Mouse (Mus musculus) liver, postnatal 0 days (tissue): Measurements from ENCODE around the gene Adar. TPM values are rescaled to one million over a fixed set of nuclear protein-coding genes. Genes with fewer than 3 reads are reported as not detected.

Source experiments
- ATAC-seq: fragments of 200-750 bp; cut with Nextera tagmentation; 2 replicates; pipeline ENCODE4 v1.8.0; 2017; ENCODE audit warnings: mild to moderate bottlenecking, moderate library complexity
- DNase-seq: peaks from one replicate; pipeline ENCODE4 v3.0.0-alpha.2; 2016
- H3K27ac ChIP-seq: fragments of 300-500 bp; sonication (generic); 2 replicates; pipeline ENCODE4 v1.5.1; 2014; ENCODE audit warnings: antibody characterized with exemption, moderate library complexity, mild to moderate bottlenecking, low read depth
- H3K27me3 ChIP-seq: fragments of 300-500 bp; sonication (generic); 2 replicates; pipeline ENCODE4 v1.6.1; 2014; ENCODE audit warnings: low read length, control low read depth, mixed read lengths; ENCODE audit not compliant: insufficient read depth
- H3K36me3 ChIP-seq: fragments of 300-500 bp; sonication (generic); replicated peaks from 2 replicates; pipeline ENCODE4 v1.6.1; 2014; ENCODE audit warnings: mild to moderate bottlenecking, control low read depth, low read length, moderate library complexity, mixed read lengths; ENCODE audit not compliant: insufficient read depth
- H3K4me1 ChIP-seq: fragments of 300-500 bp; sonication (generic); 2 replicates; pipeline ENCODE4 v1.6.1; 2014; ENCODE audit warnings: antibody characterized with exemption, mild to moderate bottlenecking, control low read depth; ENCODE audit not compliant: insufficient read depth
- H3K4me2 ChIP-seq: fragments of 300-500 bp; sonication (generic); 2 replicates; pipeline ENCODE4 v1.6.1; 2014; ENCODE audit warnings: low read depth, mild to moderate bottlenecking, low read length, moderate library complexity, mixed read lengths
- H3K4me3 ChIP-seq: fragments of 300-500 bp; sonication (generic); 2 replicates; pipeline ENCODE4 v1.5.1; 2014; ENCODE audit warnings: low read depth, low read length
- H3K9ac ChIP-seq: fragments of 300-500 bp; sonication (generic); replicated peaks from 2 replicates; pipeline ENCODE4 v1.6.1; 2014; ENCODE audit warnings: mild to moderate bottlenecking, moderate library complexity
- H3K9me3 ChIP-seq: fragments of 300-500 bp; sonication (generic); 2 replicates; pipeline ENCODE4 v1.6.1; 2016; ENCODE audit warnings: mild to moderate bottlenecking, control low read depth, low read length, mixed read lengths
- CTCF ChIP-seq: sonication (generic); IDR thresholded peaks from 2 replicates; pipeline ENCODE4 v1.5.1; 2016; ENCODE audit warnings: antibody characterized with exemption, low read depth
- EP300 ChIP-seq: IDR thresholded peaks from 2 replicates; pipeline ENCODE4 v1.6.1; 2016; ENCODE audit warnings: antibody characterized with exemption, low read depth, mild to moderate bottlenecking
- whole genome bisulfite sequencing: fragments of 180-500 bp; shearing (Covaris S2); extraction: QIAGEN DNeasy Blood & Tissue Kit; methylation state at CpG from one replicate; pipeline ENCODE4 v1.1.7; 2014; ENCODE audit not compliant: insufficient replicate concordance; 5-methylcytosine and 5-hydroxymethylcytosine counted together
- polyA plus RNA-seq: library from polyadenylated mRNA; unstranded; fragments of >200 nt; fragmentation: Nextera tagmentation; extraction: Ambion mirVana; gene quantifications from 2 replicates; pipeline ENCODE4 v1.2.1, GENCODE M21; 2015

Adar gene
- polyA plus RNA-seq, 1 experiment from 2014 or later: 5.3 TPM

DNA sequence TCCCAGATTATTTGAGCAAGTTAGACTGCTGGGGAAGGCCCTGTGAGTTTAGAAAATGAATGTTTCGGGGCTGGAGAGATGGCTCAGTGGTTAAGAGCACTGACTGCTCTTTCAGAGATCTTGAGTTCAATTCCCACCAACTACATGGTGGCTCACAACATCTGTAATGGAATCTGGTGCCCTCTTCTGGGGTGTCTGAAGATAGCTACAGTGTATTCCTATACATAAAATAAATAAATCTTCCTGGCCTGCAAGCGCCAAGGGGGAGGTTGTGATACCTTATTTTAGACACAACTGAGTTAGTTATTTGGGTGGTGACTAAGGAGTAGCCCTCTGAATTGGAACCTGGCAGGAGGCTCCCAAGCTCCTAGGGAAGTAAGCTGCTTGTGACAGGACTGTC is 14.0 kb downstream of the Adar start:
- peaks cover 21% of the 10 kb centered on the region for H3K4me1 ChIP-seq
- H3K4me2 ChIP-seq: no peak overlapping the region
- H3K27me3 ChIP-seq: no peaks in the 10 kb centered on the region
- WGBS: 73% methylated on average over 2 of the region's 2 CpGs
- no peak overlapping the region for H3K27ac ChIP-seq
- TF ChIP-seq CTCF: peak; percentile 34
- TF ChIP-seq EP300: no peak
- H3K36me3 ChIP-seq: peaks cover 10% of the 10 kb centered on the region
- H3K4me3 ChIP-seq: no peak overlapping the region
- no peak overlapping the region for H3K9ac ChIP-seq
- ATAC-seq (no peak), DNase-seq (no peak)
- no peaks in the 10 kb centered on the region for H3K9me3 ChIP-seq

DNA sequence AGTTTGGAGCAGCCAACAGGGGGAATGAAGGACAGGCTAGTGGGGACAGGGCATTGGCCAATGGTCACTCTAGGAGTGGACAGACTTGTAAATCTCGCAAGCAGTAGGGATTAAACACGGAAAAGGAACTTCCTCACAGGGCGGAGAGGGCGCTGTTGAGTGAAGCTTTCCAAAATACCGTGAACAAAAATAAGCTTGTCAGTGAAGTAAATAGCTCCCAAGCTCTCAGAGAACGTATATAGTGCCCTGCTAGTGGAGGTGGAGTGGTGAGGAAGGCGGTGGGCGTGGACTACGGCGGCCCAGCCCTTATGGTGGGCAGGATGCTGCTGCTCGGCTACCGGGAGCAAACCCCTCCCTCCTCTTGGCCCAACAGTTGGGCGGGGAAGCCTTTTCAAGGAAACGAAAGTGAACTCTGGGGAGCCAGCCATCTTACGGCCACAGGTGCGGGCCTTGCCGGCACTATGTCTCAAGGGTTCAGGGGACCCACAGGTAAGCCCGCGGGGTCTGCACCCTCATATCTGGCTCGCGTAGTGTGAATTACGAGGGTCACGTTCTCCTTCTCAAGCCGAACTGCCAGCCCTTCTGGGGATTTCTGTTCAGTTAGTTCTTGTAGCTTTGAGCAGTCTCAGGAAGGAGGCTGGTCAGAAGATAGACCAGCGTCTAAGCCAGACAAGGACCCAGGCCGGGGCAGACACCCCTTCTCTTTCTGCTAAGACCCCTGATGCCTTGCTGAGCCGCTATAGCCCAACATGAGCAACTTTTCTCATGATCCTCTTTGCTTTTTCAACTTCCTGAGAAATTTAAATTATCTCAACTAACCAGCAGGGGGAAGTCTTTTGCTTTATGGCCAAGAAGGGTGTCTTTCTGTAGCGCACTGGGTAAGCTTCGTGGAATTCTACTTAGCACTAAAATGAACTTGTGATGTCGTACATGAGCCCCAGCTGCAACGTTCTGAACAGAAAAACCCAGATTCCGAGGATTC is 15.8 kb downstream of the Adar start:
- peak; percentile 97 for ATAC-seq
- Histone ChIP-seq H3K36me3 (peaks cover 26% of the 10 kb centered on the region), H3K4me2 (peak overlapping the region; percentile 86), H3K9me3 (no peaks in the 10 kb centered on the region), H3K27me3 (no peaks in the 10 kb centered on the region), H3K4me1 (peaks cover 21% of the 10 kb centered on the region), H3K9ac (peak overlapping the region; percentile 91), H3K27ac (peak overlapping the region; percentile 91), H3K4me3 (peak overlapping the region; percentile 79)
- peak; percentile 94 for DNase-seq
- no peak for TF ChIP-seq EP300
- TF ChIP-seq CTCF: peak; percentile 75
- WGBS: 1% methylated on average over 32 of the region's 32 CpGs

DNA sequence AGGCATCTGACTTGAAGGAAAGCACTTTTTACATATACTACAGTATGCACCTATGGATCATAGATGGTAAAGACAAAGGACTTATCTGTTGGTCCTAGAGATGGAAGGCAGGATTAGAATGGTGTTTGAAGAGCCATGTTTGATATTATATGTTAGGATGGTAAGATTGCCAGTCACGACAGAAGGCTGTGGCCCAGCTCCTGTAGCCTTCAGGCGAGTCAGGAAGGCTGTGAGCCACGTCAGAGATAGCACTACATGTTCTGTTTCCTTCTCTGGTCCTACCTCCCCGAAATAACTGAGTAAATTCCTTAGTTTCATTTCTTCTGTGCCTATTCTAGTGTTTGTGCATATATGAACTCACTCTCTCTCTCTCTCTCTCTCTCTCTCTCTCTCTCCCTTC is 17.3 kb downstream of the Adar start:
- WGBS: 43% methylated on average over 4 of the region's 4 CpGs

DNA sequence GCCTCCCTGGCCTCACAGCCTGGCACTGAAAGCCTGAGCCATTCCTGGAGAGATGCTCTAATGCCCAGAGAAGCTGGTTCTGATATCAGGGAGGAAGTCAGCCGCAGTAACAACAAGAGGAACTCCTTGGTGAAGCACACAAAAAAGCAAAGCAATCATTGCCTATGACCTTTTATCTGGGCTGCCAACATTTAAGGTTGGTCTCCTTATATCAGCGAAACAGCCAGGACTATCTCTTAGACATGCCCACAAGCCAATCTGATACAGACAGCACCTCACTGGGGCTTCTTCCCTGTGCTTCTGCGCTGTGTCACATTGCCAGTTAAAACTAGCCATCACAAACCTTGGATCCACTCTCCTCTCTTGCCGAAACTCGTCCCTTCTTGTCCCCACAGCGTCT is 23.7 kb downstream of the Adar start:
- TF ChIP-seq CTCF (no peak), EP300 (no peak)
- Histone ChIP-seq H3K4me2 (no peak overlapping the region), H3K4me3 (no peak overlapping the region), H3K9ac (no peak overlapping the region), H3K27me3 (no peaks in the 10 kb centered on the region), H3K9me3 (no peaks in the 10 kb centered on the region), H3K4me1 (no peaks in the 10 kb centered on the region), H3K36me3 (peaks cover 93% of the 10 kb centered on the region), H3K27ac (no peak overlapping the region)
- DNase-seq (no peak), ATAC-seq (no peak)
- 84% methylated on average over 6 of the region's 6 CpGs for WGBS

More for the DNA sequence above, 17.3 kb downstream of the Adar start:
- no peaks in the 10 kb centered on the region for H3K27me3 ChIP-seq
- ATAC-seq: no peak
- H3K9me3 ChIP-seq: no peaks in the 10 kb centered on the region
- H3K4me2 ChIP-seq: peak overlapping the region; percentile 86
- no peak overlapping the region for H3K27ac ChIP-seq
- peak overlapping the region; percentile 79 for H3K4me3 ChIP-seq
- H3K9ac ChIP-seq: peak overlapping the region; percentile 91
- TF ChIP-seq EP300 (no peak), CTCF (no peak)
- peaks cover 40% of the 10 kb centered on the region for H3K36me3 ChIP-seq
- DNase-seq: no peak
- peaks cover 21% of the 10 kb centered on the region for H3K4me1 ChIP-seq

DNA sequence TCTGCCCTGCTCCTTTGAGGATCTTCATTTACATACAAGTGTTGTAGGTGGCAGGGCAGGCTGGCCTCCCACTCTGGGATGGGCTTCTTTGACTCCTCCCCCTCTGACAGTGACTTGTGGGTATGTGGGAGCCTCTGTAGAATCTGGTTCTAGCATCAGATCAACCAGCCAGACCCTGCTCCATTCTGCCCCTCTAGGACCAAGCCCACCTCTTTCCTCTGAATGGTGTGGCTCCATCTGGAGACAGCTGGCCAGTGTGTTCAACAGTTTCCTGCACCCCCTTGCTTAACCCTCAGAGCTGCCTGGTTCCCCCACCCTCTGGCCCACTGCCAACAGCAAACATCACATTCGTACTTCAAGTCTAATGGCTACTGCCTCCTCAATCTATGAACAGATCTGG is 37.5 kb downstream of the Adar start:
- Histone ChIP-seq H3K27ac (no peak overlapping the region), H3K27me3 (no peaks in the 10 kb centered on the region), H3K9ac (no peak overlapping the region), H3K4me2 (no peak overlapping the region), H3K4me3 (no peak overlapping the region), H3K9me3 (no peaks in the 10 kb centered on the region), H3K4me1 (no peaks in the 10 kb centered on the region), H3K36me3 (peaks cover 30% of the 10 kb centered on the region)
- no peak for TF ChIP-seq CTCF
- TF ChIP-seq EP300: no peak
- WGBS: 24% methylated on average over 1 of the region's 1 CpGs
- no peak for DNase-seq
- ATAC-seq: no peak

DNA sequence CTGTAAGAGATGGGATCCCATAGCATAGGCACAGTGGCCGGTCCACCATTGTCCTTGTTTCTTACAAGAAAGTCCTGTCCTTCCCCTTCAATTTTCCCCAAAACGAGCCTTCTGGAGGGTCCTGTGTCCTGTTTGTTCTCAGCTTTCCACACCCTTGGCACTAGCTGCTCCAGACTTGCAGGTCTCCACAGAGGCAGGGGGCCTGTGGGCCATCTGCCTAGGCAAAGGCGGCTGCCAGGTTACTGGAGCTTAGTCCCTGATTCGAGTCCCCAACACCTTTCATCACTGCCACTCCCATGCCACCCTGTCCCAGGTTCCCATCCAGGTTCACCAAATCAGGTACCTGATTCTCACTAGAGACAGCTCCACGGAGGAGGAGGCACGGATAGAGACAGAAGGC is 40.5 kb downstream of the Adar start:
- no peaks in the 10 kb centered on the region for H3K27me3 ChIP-seq
- H3K36me3 ChIP-seq: peaks cover 16% of the 10 kb centered on the region
- H3K4me3 ChIP-seq: no peak overlapping the region
- no peak overlapping the region for H3K27ac ChIP-seq
- H3K4me1 ChIP-seq: no peaks in the 10 kb centered on the region
- no peak for ATAC-seq
- TF ChIP-seq EP300 (no peak), CTCF (no peak)
- no peak overlapping the region for H3K4me2 ChIP-seq
- no peak overlapping the region for H3K9ac ChIP-seq
- H3K9me3 ChIP-seq: no peaks in the 10 kb centered on the region
- DNase-seq: no peak
- 65% methylated on average over 6 of the region's 6 CpGs for WGBS
